Mouse (Mus musculus): ENCODE results near the gene Olfr267. TPM values are rescaled to one million over a fixed set of nuclear protein-coding genes. Genes with fewer than 3 reads are reported as not detected.

The Olfr267 gene
- 0.08 TPM in 1 of 2 replicates, not detected in the other for polyA plus RNA-seq (2015; fragmentation: Nextera tagmentation; extraction: Ambion mirVana)

GRCm38 (mm10) chr4:58787616-58788015 lies at the start of gene Olfr267:
TSS of gene Olfr267 (minus strand) at chr4:58787716.

Other genes starting within 250 kb of the Olfr267 start
- gene Lpar1, start 233.8 kb downstream of the Olfr267 start, polyA plus RNA-seq (2015; fragmentation: Nextera tagmentation; extraction: Ambion mirVana), result 47.4 and 58.8 TPM in 2 replicates
- gene Ecpas, start 125.0 kb upstream of the Olfr267 start, polyA plus RNA-seq (2015; fragmentation: Nextera tagmentation; extraction: Ambion mirVana), result 19.2 and 25.4 TPM in 2 replicates
- gene Zkscan16, start 155.9 kb upstream of the Olfr267 start, polyA plus RNA-seq (2015; fragmentation: Nextera tagmentation; extraction: Ambion mirVana), result 0.30 and 0.36 TPM in 2 replicates
- 27.7 and 31.5 TPM in 2 replicates for gene Ptgr1, start 199.4 kb upstream of the Olfr267 start, polyA plus RNA-seq (2015; fragmentation: Nextera tagmentation; extraction: Ambion mirVana)
- gene Dnajc25, start 207.3 kb upstream of the Olfr267 start, polyA plus RNA-seq (2015; fragmentation: Nextera tagmentation; extraction: Ambion mirVana), result 12.3 and 12.9 TPM in 2 replicates
- gene Gm20503, start 215.5 kb upstream of the Olfr267 start, polyA plus RNA-seq (2015; fragmentation: Nextera tagmentation; extraction: Ambion mirVana), result 16.4 and 17.3 TPM in 2 replicates
- 108 and 118 TPM in 2 replicates for gene Gng10, start 247.4 kb upstream of the Olfr267 start, polyA plus RNA-seq (2015; fragmentation: Nextera tagmentation; extraction: Ambion mirVana)